Mouse (Mus musculus): ENCODE data around the gene Olig1. TPM values are rescaled to one million over a fixed set of nuclear protein-coding genes. Genes with fewer than 3 reads are reported as not detected.
A peak's percentile ranks its signal among the peaks of the same experiment; 100 is the strongest.

Gene Olig1
- under 1 TPM; 0.50 to 0.80 TPM for total RNA-seq (2021)
- long read RNA-seq, experiment 1: 0 reads
- long read RNA-seq, experiment 2: 0 reads

DNA sequence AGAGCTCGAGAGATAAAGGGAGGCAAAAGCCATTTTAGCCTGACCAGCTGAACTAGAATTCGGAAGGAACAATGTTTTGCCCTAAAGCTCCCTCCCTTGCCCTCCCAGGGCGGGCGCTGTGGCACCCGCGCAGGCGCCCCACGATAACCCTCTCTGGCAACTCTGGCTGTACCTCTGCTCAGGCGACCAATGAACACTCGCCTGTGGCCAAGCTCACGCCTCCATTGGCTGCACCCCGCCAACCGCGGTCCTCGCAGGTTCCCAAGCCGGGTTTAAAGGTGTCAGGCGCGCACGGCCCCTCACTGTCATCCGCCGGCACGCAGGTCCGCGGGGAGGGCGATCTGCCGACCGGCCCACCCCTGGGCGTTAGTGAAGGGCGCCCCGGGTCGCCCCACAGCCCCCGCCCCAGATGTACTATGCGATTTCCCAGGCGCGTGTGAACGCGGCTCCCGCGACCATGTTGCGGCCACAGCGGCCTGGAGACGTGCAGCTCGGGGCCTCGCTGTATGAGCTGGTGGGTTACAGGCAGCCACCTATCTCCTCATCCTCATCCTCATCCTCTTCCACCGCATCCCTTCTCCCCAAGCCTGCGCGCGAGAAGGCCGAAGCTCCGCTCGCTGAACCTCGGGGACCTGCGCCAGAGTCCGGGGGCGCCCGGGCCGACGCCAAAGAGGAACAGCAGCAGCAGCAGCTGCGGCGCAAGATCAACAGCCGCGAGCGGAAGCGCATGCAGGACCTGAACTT lies at the start of gene Olig1:
Olig1 (plus strand) TSS at position 305 of the 744 bp plus-strand sequence.
- DNase-seq (ENCODE audit: low spot score in 2 of 2): peak; percentile 32 to 48

- peak in 1 of 2 experiments; percentile 13 for DNase-seq (ENCODE audit: low spot score in 2 of 2)
Observed at GRCm38 (mm10) chr16:91222171-91222642, 47.4 kb upstream of the Olig1 start.

- DNase-seq (ENCODE audit: low spot score in 2 of 2): no peak
Observed at GRCm38 (mm10) chr16:91222643-91223271, 46.8 kb upstream of the Olig1 start.

DNA sequence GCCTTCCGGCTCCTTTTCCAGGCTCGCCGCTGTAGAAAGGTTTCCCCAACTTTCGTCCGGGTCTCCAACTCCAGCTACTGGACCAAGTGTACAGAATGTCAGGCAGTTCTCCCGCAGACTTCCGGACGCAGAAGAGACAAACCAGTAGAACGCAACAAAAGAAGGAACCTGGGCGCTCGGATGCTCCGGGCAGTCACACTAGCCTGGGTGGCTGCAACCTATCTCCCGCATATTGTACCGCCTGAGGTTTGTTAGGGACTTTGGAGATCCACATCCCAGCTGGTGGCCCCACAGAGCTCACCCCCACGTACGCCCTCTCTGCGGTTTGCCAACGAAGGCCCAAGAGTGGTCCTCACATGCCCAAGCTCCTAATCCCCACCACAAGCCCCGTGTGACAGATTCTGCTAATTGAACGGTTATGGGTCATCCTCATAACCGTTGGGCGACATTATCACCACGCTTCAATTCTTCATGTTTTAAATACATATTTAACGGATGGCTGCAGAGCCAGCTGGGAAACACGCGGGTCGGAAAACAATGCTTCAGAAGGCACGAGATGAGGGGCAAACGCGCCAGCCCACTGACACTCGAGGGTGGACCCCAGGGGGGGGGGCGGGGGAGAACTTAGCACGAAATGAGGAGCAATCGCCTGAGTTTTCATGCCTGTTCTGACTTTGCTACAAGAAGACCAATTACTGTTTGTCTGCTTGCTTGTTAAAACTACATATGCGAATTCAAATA lies 46.1 kb upstream of the Olig1 start:
- no peak for DNase-seq (ENCODE audit: low spot score in 2 of 2)

GRCm38 (mm10) chr16:91224068-91224402 lies 45.5 kb upstream of the Olig1 start:
- no peak for DNase-seq (ENCODE audit: low spot score in 2 of 2)

GRCm38 (mm10) chr16:91224481-91225232 lies 44.9 kb upstream of the Olig1 start:
- no peak for DNase-seq (ENCODE audit: low spot score in 2 of 2)

DNA sequence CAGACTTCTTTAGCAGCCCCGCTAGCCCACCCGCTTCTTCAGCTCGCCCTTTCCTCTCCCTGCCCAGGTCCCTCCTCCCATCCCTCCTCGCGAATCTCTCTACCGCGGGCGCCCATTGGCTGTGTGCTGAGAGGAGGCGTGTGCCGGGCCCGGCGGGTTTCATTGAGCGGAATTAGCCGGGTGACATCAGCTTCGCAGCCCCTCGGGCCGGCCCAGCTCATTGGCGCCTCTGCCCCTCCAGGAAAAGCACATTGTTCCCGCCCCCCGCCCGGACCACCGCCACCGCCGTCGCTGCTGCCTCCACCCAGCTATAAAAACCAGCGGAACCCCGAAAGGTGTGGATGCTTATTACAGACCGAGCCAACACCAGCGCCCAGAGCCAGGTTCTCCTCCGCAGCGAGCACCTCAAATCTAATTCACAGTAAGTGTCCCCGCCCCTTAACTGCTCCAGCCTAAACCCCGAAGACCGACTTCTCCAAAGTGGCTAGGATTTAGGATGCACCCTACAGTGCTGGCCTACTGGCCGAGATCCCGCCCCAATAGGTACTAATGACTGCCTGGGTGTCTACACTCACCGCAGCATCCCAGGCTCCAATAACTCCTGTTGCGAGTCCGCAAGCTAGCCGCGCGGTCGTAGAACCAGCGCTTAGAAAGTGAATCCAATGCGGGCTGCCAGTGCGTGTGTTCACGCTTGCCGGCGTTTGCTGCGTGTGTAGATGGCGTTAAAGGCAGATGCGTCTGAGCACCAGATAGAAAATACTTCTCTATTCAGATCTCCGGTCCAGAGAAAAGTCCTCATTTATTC lies 44.1 kb upstream of the Olig1 start, which contains the start of gene Olig2:
Olig2 (plus strand) TSS at position 225 of the 805 bp plus-strand sequence.
- no peak for DNase-seq (ENCODE audit: low spot score in 2 of 2)

GRCm38 (mm10) chr16:91226038-91226882 lies 43.3 kb upstream of the Olig1 start:
- DNase-seq (ENCODE audit: low spot score in 2 of 2): no peak

DNA sequence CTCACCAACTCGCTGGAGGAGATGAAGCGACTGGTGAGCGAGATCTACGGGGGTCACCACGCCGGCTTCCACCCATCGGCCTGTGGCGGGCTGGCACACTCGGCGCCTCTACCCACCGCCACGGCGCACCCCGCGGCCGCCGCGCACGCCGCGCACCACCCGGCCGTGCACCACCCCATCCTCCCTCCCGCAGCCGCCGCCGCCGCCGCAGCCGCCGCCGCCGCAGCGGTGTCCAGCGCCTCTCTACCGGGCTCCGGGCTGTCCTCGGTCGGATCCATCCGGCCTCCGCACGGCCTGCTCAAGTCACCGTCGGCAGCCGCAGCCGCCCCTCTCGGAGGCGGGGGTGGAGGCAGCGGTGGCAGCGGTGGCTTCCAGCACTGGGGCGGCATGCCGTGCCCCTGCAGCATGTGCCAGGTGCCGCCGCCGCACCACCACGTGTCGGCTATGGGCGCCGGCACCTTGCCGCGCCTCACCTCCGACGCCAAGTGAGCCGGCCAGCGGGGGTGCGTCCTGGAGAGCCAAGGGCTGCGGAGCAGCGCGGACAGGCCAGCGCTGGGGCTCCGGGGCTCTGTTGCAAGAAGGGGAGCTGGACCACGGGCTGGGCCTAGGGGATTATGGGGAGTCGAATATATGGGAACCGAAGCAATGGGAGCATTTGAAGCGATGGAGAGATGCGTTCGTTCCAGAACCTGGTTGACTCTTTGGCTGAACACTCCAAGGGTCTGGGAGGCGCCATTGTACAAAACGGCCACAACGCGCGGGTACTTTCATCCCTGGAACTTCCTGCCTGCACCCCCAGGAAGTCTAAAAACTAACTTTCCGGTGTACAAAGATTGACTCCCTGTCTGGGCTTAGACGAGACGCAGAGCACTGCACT lies 42.5 kb upstream of the Olig1 start:
- DNase-seq (ENCODE audit: low spot score in 2 of 2): no peak

DNA sequence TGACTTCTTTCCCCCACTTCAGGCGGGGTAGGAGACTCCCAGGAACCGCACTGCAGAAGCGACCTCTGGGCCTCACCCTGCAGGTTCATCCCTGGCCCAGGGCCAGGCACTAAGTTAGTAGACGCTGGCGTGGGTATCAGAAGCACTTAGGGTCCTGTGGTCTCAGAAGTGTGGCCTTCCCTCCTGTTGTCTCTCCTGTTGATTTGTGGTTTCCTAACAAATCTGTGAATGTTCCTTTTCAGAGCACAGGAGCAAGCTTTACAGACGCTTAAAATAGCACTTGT lies 41.9 kb upstream of the Olig1 start:
- DNase-seq (ENCODE audit: low spot score in 2 of 2): no peak

- DNase-seq (ENCODE audit: low spot score in 2 of 2): no peak
Observed at GRCm38 (mm10) chr16:91228238-91229071, 41.1 kb upstream of the Olig1 start.

DNA sequence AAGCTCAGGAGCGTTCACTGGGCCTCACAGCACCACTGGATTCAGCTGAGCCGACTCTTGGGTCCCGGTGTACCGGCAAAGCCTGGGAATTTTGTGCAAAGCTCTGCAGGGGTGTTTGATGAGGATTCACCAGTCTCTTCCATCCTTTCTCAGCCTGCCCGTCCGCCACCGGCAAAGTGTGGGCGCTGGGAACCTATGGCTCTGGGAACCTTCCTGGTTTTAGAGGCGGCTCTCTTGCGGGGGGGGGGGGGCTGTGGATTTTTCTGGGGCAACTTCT lies 40.6 kb upstream of the Olig1 start:
- DNase-seq (ENCODE audit: low spot score in 2 of 2): no peak

DNA sequence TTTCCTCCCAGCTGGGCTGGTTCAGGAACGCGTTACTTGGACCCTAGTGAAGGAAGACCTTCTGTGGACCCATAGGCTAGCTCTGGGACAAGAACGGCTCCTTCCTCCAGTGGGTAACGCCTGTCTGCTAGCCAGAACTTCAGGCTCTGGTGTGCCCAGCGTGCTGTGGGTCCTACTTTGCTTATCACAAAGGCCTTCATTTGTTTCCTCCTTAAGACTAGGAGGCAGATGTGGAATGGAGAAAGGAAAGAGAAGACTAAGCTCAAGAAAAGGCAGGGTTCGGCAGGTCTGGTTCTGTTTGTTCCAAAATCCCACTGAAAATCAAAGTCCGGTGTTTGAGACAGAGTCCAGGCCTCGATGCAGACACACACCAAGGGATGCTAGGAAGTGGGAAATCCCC lies 39.9 kb upstream of the Olig1 start:
- DNase-seq (ENCODE audit: low spot score in 2 of 2): no peak

- no peak for DNase-seq (ENCODE audit: low spot score in 2 of 2)
Observed at GRCm38 (mm10) chr16:91231781-91232469, 37.6 kb upstream of the Olig1 start.

DNA sequence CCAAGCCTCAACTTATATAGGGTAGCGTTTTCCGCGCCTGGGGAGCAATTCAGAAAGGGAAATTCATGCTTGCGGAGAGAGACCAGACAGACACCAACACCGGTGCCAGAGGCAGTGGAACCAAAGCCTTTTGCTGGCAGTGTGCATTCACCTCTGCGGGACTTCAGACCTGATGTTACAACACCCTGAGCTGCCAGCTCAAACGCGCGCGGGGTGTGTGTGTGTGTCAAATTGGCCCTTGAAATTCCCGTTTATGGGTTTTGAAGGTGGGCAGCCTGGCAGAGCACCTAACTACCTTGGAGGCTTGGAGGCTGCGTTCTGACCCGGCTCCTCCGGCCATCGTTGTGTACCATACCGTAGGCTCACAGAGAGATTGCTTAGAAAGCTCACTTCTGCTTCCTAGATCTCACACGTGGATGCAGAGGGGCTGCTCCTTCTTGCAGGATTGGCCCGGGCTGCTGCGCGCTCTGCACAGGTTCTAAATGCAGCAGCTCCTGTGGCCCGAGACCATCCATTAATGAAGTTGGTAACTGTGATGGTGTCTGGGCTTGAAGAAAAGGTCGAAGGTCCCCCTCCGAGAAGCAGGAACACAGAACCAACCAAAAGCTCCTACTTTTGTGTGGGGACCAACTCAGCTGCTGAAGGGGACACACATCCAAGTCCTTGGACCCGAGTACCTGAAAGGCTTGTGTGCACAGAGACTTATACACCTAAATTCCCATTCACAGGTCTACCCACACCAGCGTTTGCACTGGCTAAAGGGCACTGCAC lies 36.9 kb upstream of the Olig1 start:
- DNase-seq (ENCODE audit: low spot score in 2 of 2): no peak

DNA sequence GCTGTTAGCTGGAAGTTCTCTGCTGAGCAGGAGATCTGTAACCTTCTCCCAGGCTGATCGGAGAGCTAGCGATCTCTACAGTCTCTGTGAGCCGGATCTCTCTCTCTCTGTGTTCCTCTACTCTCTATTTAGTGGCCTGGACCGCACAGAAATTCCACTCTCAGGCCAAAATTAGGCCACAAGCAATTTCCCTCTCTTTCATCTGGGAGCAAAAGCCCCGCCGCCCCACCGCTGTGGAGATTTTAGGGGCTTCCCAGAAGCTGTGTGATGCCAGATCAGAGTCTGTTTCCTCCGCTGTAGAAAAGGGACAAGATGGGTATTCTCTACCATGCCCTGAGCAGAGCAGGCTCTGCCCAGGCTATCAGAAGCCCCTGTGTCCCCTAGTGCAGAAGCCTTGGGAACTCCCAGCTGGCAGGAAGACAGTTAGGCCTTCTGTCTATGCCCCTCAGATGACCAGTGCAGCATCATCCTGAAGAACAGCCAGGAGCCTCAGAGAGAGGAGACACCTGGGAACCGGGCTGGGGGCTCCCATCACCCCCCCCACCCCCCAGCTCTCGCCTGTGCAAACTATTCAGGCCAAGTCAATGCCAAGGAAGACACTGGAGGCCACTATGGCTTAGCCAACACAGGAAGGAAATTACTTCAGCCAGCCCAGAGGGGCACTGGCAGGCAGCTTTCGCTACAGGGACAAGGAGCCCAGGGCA lies 36.2 kb upstream of the Olig1 start:
- DNase-seq (ENCODE audit: low spot score in 2 of 2): no peak

Data from adrenal gland, adult 18-20 months (tissue).